Comparison of ENCODE assay signal across 20 mouse cellular contexts in genomic region chr13:98186179-98186578, GRCm38 (mm10). TPM values are rescaled to one million over a fixed set of nuclear protein-coding genes. Genes with fewer than 3 reads are reported as not detected.
DNase-seq lines count a peak whose midpoint lies in the region; ATAC-seq and TF ChIP-seq lines count a peak whose summit lies in the region.
"Had no signal": no experiment of that assay in that cellular context is flagged by ENCODE, and none has a peak within 500 bp of the region (broad histone marks: within the 10 kb centered on the region; RNA-seq: fewer than 3 reads in every experiment).

No protein-coding gene starts in this region.

- no peak overlapping the region for H3K4me3 ChIP-seq in forebrain, embryonic 11.5 days (ENCODE audit: low read depth, low read length)
- no peak overlapping the region for H3K4me3 ChIP-seq in forebrain, embryonic 10.5 days
- H3K4me3 ChIP-seq in left cerebral cortex, adult 2 months, result no peak overlapping the region
- H3K4me3 ChIP-seq: hindbrain, embryonic 12.5 days; limb, embryonic 15.5 days; midbrain, embryonic 12.5 days; neural tube, embryonic 12.5 days had no signal

- no peaks in the 10 kb centered on the region for H3K27me3 ChIP-seq in forebrain, embryonic 11.5 days (ENCODE audit: control insufficient read depth, insufficient read depth, low read length)
- H3K27me3 ChIP-seq in forebrain, embryonic 10.5 days (ENCODE audit: poor library complexity, severe bottlenecking), result no peaks in the 10 kb centered on the region
- H3K27me3 ChIP-seq: hindbrain, embryonic 12.5 days; limb, embryonic 15.5 days; midbrain, embryonic 12.5 days; neural tube, embryonic 12.5 days; Patski had no signal

- no peak for ATAC-seq in forebrain, embryonic 11.5 days (replicated peaks; ENCODE audit: low FRiP score)
- ATAC-seq in granulocyte monocyte progenitor cell, adult 5-6 weeks (replicated peaks; ENCODE audit: poor library complexity, severe bottlenecking), result no peak
- ATAC-seq: intestine, embryonic 16.5 days; Patski had no signal

- no peak overlapping the region for H3K4me2 ChIP-seq in forebrain, embryonic 11.5 days (ENCODE audit: low read depth, low read length, severe bottlenecking)
- H3K4me2 ChIP-seq: hindbrain, embryonic 12.5 days; limb, embryonic 15.5 days; midbrain, embryonic 12.5 days; neural tube, embryonic 12.5 days had no signal

- no peak for TF ChIP-seq CTCF in left cerebral cortex, adult 2 months (IDR thresholded peaks at IDR 0.05)

- no peaks in the 10 kb centered on the region for H3K4me1 ChIP-seq in forebrain, embryonic 11.5 days (replicated peaks; ENCODE audit: control insufficient read depth, insufficient read depth, low read length)
- peaks cover 16% of the 10 kb centered on the region for H3K4me1 ChIP-seq in forebrain, embryonic 10.5 days
- H3K4me1 ChIP-seq: limb, embryonic 15.5 days; neural tube, embryonic 12.5 days had no signal

- no peak overlapping the region for H3K9ac ChIP-seq in forebrain, embryonic 11.5 days (ENCODE audit: low read length)
- H3K9ac ChIP-seq: hindbrain, embryonic 12.5 days; limb, embryonic 15.5 days; midbrain, embryonic 12.5 days; neural tube, embryonic 12.5 days had no signal

- no peak overlapping the region for H3K27ac ChIP-seq in forebrain, embryonic 11.5 days (ENCODE audit: low read depth, low read length)
- no peak overlapping the region for H3K27ac ChIP-seq in forebrain, embryonic 10.5 days
- H3K27ac ChIP-seq in left cerebral cortex, adult 2 months, result no peak overlapping the region
- H3K27ac ChIP-seq: hindbrain, embryonic 12.5 days; limb, embryonic 15.5 days; midbrain, embryonic 12.5 days; neural tube, embryonic 12.5 days had no signal

- 48% methylated on average over 5 of the region's 5 CpGs for WGBS in forebrain, embryonic 11.5 days
- WGBS in forebrain, embryonic 10.5 days, result 67% methylated on average over 5 of the region's 5 CpGs

- no peaks in the 10 kb centered on the region for H3K9me3 ChIP-seq in forebrain, embryonic 11.5 days (ENCODE audit: control insufficient read depth, low read length)
- H3K9me3 ChIP-seq in forebrain, embryonic 10.5 days, result no peaks in the 10 kb centered on the region
- H3K9me3 ChIP-seq: hindbrain, embryonic 12.5 days; limb, embryonic 15.5 days; midbrain, embryonic 12.5 days; neural tube, embryonic 12.5 days had no signal

- intact Hi-C loops in left cerebral cortex, postnatal 4 days (cut with DNase I), result no loop called here
- intact Hi-C loops in left cerebral cortex, adult 2 months (cut with DNase I), result no loop called here

- H3K36me3 ChIP-seq in forebrain, embryonic 11.5 days (ENCODE audit: control insufficient read depth, insufficient read depth, low read length), result no peaks in the 10 kb centered on the region
- no peaks in the 10 kb centered on the region for H3K36me3 ChIP-seq in forebrain, embryonic 10.5 days (replicated peaks)
- H3K36me3 ChIP-seq: hindbrain, embryonic 12.5 days; limb, embryonic 15.5 days; midbrain, embryonic 12.5 days; neural tube, embryonic 12.5 days had no signal

- DNase-seq in forebrain, embryonic 11.5 days (ENCODE audit: low spot score), result peak; percentile 47
- no peak for DNase-seq in forebrain, embryonic 10.5 days (ENCODE audit: extremely low spot score, low spot score)
- DNase-seq in left cerebral cortex, postnatal 4 days, result peak; percentile 24
- DNase-seq in left cerebral cortex, adult 2 months (ENCODE audit: extremely low spot score in 1 of 2, low spot score in 2 of 2), result no peak
- peak; percentile 73 for DNase-seq in brain, adult 2 months (ENCODE audit: low read depth, low spot score)
- DNase-seq in layer of hippocampus, postnatal 10 days (ENCODE audit: low spot score in 2 of 2), result peak; percentile 32 to 49
- no peak for DNase-seq in adipocyte (ENCODE audit: low spot score)
- DNase-seq: cerebellum, adult 2 months; heart, adult 18-20 months; kidney, postnatal 10 days; lung, adult 18-20 months; lung, postnatal 36 days; thymus, postnatal 4 days had no signal

RNA-seq across cellular contexts. Expression of gene Arhgef28, which starts 20.1 kb away (rescaled TPM):
- polyA plus RNA-seq in forebrain, embryonic 11.5 days (2014; fragmentation: Nextera tagmentation; extraction: Ambion mirVana), result 6.3 and 8.0 TPM in 2 replicates
- 5.7 and 5.9 TPM in 2 replicates for polyA plus RNA-seq in forebrain, embryonic 10.5 days (2016; fragmentation: Nextera tagmentation; extraction: Ambion mirVana)
- 10 to 100 TPM; 43.8 to 49.9 TPM for total RNA-seq in left cerebral cortex, postnatal 4 days (2021)
- 10 to 100 TPM; 37.4 to 40.7 TPM for total RNA-seq in left cerebral cortex, adult 2 months (2021)
- 10 to 100 TPM; 76.3 to 80.5 TPM for total RNA-seq in layer of hippocampus, postnatal 10 days (2021)
- 0.88 and 2.5 TPM in 2 replicates for total RNA-seq in granulocyte monocyte progenitor cell, adult 5-6 weeks (2014; fragmentation: Nextera tagmentation)
- total RNA-seq in granulocyte monocyte progenitor cell, adult 5-6 weeks (2017), result 2.9 and 4.4 TPM in 2 replicates

Comparison
In these comparisons a context has a peak if more than half of its experiments do, and no peak if none do; other contexts are left out.
1. DNase-seq: peak in forebrain, embryonic 11.5 days (single experiment), left cerebral cortex, postnatal 4 days (single experiment), brain, adult 2 months (single experiment) and layer of hippocampus, postnatal 10 days (2 of 2); none in forebrain, embryonic 10.5 days (single experiment), left cerebral cortex, adult 2 months (0 of 2) and adipocyte (single experiment).
2. RNA of gene Arhgef28, which starts 20.1 kb away (total RNA-seq): 76.3 to 80.5 TPM in layer of hippocampus, postnatal 10 days, 43.8 to 49.9 TPM in left cerebral cortex, postnatal 4 days and 37.4 to 40.7 TPM in left cerebral cortex, adult 2 months; 0.88 to 4.4 TPM in granulocyte monocyte progenitor cell, adult 5-6 weeks; every median in the first group is over 4 times any median in the second.